In the genomic region with DNA sequence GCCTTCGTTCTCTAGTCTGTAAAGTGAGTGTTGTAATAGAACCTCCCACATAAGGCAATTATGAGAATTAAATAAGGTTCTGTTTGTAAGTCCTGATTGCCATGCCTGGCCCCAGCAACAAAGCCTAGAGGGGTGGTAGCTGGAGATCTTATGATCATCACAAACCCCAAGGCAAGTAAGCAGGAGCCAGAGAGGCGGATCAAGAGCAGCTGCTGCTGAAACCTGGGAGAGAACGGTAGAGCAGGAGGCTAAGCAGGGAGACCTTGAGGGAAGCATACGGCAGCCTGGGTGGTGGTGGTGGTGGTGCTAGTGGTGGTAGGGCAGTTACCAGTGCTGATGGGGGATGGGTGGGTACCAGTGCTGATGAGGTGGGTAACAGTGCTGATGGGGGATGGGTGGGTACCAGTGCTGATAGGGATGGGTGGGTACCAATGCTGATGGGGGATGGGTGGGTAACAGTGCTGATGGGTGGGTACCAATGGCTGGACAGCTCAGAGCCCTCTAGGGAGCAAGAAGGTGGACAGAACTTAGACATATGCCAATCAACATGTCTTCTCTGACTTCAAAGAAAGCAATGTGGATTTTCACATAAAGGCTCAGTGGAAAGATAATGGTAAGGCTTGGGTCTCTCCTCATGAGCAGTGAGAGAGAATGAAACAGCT, we compare ENCODE assay signal across 15 mouse cellular contexts. TPM values are rescaled to one million over a fixed set of nuclear protein-coding genes. Genes with fewer than 3 reads are reported as not detected.
DNase-seq lines count a peak whose midpoint lies in the region; ATAC-seq and TF ChIP-seq lines count a peak whose summit lies in the region.
"Had no signal": no experiment of that assay in that cellular context is flagged by ENCODE, and none has a peak within 500 bp of the region (broad histone marks: within the 10 kb centered on the region; RNA-seq: fewer than 3 reads in every experiment).

No protein-coding gene starts in this region.

- ATAC-seq in forebrain, embryonic 14.5 days: peak; percentile 35; the same call in 1 of the 2 replicates
- ATAC-seq in forebrain, postnatal 0 days: no peak
- no peak for ATAC-seq in G1E (ENCODE audit: extremely low read depth, insufficient number of reproducible peaks, low FRiP score, poor library complexity, severe bottlenecking)
- ATAC-seq in liver, embryonic 12.5 days: peak; percentile 50
- ATAC-seq in megakaryocyte-erythroid progenitor cell, adult 5-6 weeks (replicated peaks; ENCODE audit: low FRiP score, low TSS enrichment, poor library complexity, severe bottlenecking): no peak

- H3K27me3 ChIP-seq in forebrain, embryonic 14.5 days (replicated peaks; ENCODE audit: control insufficient read depth, insufficient read depth, low read length): no peaks in the 10 kb centered on the region
- no peaks in the 10 kb centered on the region for H3K27me3 ChIP-seq in forebrain, postnatal 0 days (ENCODE audit: insufficient read depth, low read length)
- H3K27me3 ChIP-seq in G1E (ENCODE audit: insufficient read depth, low read length): no peaks in the 10 kb centered on the region; the same call in 1 of the 2 replicates
- H3K27me3 ChIP-seq in liver, embryonic 12.5 days (replicated peaks): peaks cover 5% of the 10 kb centered on the region; the same call in 1 of the 2 replicates
- H3K27me3 ChIP-seq: CH12.LX; limb, embryonic 15.5 days had no signal

- H3K4me3 ChIP-seq in forebrain, embryonic 14.5 days (ENCODE audit: low read depth, low read length): no peak overlapping the region
- H3K4me3 ChIP-seq in forebrain, postnatal 0 days (ENCODE audit: low read depth, low read length): no peak overlapping the region
- no peak overlapping the region for H3K4me3 ChIP-seq in layer of hippocampus, adult 2 months
- H3K4me3 ChIP-seq in G1E (ENCODE audit: low read depth, low read length): peak overlapping the region; percentile 7; the same call in 1 of the 2 replicates
- H3K4me3 ChIP-seq in liver, embryonic 12.5 days: no peak overlapping the region
- H3K4me3 ChIP-seq: limb, embryonic 15.5 days had no signal

- 0 out of 2 replicates have a peak, but pooled peaks cover 6% of the 10 kb centered on the region for H3K4me1 ChIP-seq in forebrain, embryonic 14.5 days (ENCODE audit: control insufficient read depth, insufficient read depth, low read length)
- H3K4me1 ChIP-seq in forebrain, postnatal 0 days (ENCODE audit: insufficient read depth): no peaks in the 10 kb centered on the region; the same call in 1 of the 2 replicates
- H3K4me1 ChIP-seq in G1E (ENCODE audit: insufficient read depth, low read depth, low read length): peaks cover 71% of the 10 kb centered on the region
- peaks cover 58% of the 10 kb centered on the region for H3K4me1 ChIP-seq in liver, embryonic 12.5 days
- H3K4me1 ChIP-seq: limb, embryonic 15.5 days had no signal

- H3K4me2 ChIP-seq in forebrain, embryonic 14.5 days (ENCODE audit: low read length): no peak overlapping the region
- H3K4me2 ChIP-seq in forebrain, postnatal 0 days (ENCODE audit: low read depth): no peak overlapping the region
- peak overlapping the region; percentile 60 for H3K4me2 ChIP-seq in liver, embryonic 12.5 days
- H3K4me2 ChIP-seq: limb, embryonic 15.5 days had no signal

- WGBS in forebrain, embryonic 14.5 days: 79% methylated on average over 4 of the region's 4 CpGs
- WGBS in forebrain, postnatal 0 days: 81% methylated on average over 4 of the region's 4 CpGs
- 73% methylated on average over 4 of the region's 4 CpGs for WGBS in liver, embryonic 12.5 days (ENCODE audit: insufficient replicate concordance)

- DNase-seq in forebrain, embryonic 14.5 days (ENCODE audit: low spot score): no peak
- no peak for DNase-seq in forebrain, postnatal 0 days
- no peak for DNase-seq in layer of hippocampus, adult 2 months (ENCODE audit: low spot score in 2 of 2)
- DNase-seq in layer of hippocampus, postnatal 14 days (ENCODE audit: low spot score in 2 of 2): no peak
- no peak for DNase-seq in G1E (ENCODE audit: low spot score)
- DNase-seq in right cerebral cortex, postnatal 25 days: no peak

- H3K9ac ChIP-seq in forebrain, embryonic 14.5 days (ENCODE audit: low read length): no peak overlapping the region
- no peak overlapping the region for H3K9ac ChIP-seq in forebrain, postnatal 0 days
- H3K9ac ChIP-seq in liver, embryonic 12.5 days: peak overlapping the region; percentile 29; the same call in 1 of the 2 replicates
- H3K9ac ChIP-seq: limb, embryonic 15.5 days had no signal

- TF ChIP-seq CTCF in forebrain, postnatal 0 days (IDR thresholded peaks at IDR 0.05; ENCODE audit: low read depth): no peak
- TF ChIP-seq CTCF in layer of hippocampus, adult 2 months (conservative IDR thresholded peaks at IDR 0.05): no peak
- no peak for TF ChIP-seq CTCF in G1E (IDR thresholded peaks at IDR 0.05; ENCODE audit: low read depth, low read length)

- no peak overlapping the region for H3K27ac ChIP-seq in forebrain, embryonic 14.5 days (ENCODE audit: low read depth, low read length)
- no peak overlapping the region for H3K27ac ChIP-seq in forebrain, postnatal 0 days (ENCODE audit: low read depth, low read length)
- H3K27ac ChIP-seq in layer of hippocampus, adult 2 months: peak overlapping the region; percentile 60
- peak overlapping the region; percentile 96 for H3K27ac ChIP-seq in liver, embryonic 12.5 days
- H3K27ac ChIP-seq: limb, embryonic 15.5 days had no signal

- H3K9me3 ChIP-seq in forebrain, embryonic 14.5 days (replicated peaks; ENCODE audit: control insufficient read depth, low read length): no peaks in the 10 kb centered on the region
- no peaks in the 10 kb centered on the region for H3K9me3 ChIP-seq in forebrain, postnatal 0 days (ENCODE audit: low read length)
- peaks cover 11% of the 10 kb centered on the region for H3K9me3 ChIP-seq in G1E (replicated peaks)
- no peaks in the 10 kb centered on the region for H3K9me3 ChIP-seq in liver, embryonic 12.5 days (replicated peaks)
- H3K9me3 ChIP-seq: limb, embryonic 15.5 days had no signal

- no peaks in the 10 kb centered on the region for H3K36me3 ChIP-seq in forebrain, embryonic 14.5 days (ENCODE audit: control insufficient read depth, insufficient read depth, low read length)
- no peaks in the 10 kb centered on the region for H3K36me3 ChIP-seq in forebrain, postnatal 0 days (ENCODE audit: insufficient read depth)
- H3K36me3 ChIP-seq in G1E (replicated peaks): no peaks in the 10 kb centered on the region
- H3K36me3 ChIP-seq in liver, embryonic 12.5 days: no peaks in the 10 kb centered on the region
- H3K36me3 ChIP-seq: limb, embryonic 15.5 days had no signal

RNA-seq across cellular contexts. Expression of gene Erv3, which starts 32.4 kb away (rescaled TPM):
- polyA plus RNA-seq in forebrain, embryonic 14.5 days (2014; fragmentation: Nextera tagmentation; extraction: Ambion mirVana): not detected in 2 replicates
- not detected in 2 replicates for total RNA-seq in forebrain, postnatal 0 days (2014; rRNA removed)
- 0.06 TPM in 1 of 2 replicates, not detected in the other for polyA plus RNA-seq in forebrain, postnatal 0 days (2015; fragmentation: Nextera tagmentation; extraction: Ambion mirVana)
- total RNA-seq in layer of hippocampus, adult 2 months (2021): under 1 TPM in 1 of 2 experiments, not detected in 1; 0.12 TPM
- total RNA-seq in layer of hippocampus, postnatal 14 days (2021): under 1 TPM in 1 of 2 experiments, not detected in 1; 0.14 TPM
- total RNA-seq in G1E (2014; fragmentation: Nextera tagmentation) (393 and 534 TPM in 2 replicates), G1E (2017) (60.3 and 62.5 TPM in 2 replicates)
- 5.2 and 5.9 TPM in 2 replicates for polyA plus RNA-seq in G1E (2012)
- polyA plus RNA-seq in liver, embryonic 12.5 days (2016; fragmentation: Nextera tagmentation; extraction: Ambion mirVana): not detected in 2 replicates
- not detected in 2 replicates for total RNA-seq in megakaryocyte-erythroid progenitor cell, adult 5-6 weeks (2014; fragmentation: Nextera tagmentation)
- total RNA-seq in megakaryocyte-erythroid progenitor cell, adult 5-6 weeks (2017): not detected in 2 replicates
- total RNA-seq: adrenal gland, adult 2 months; CH12.LX; heart, postnatal 4 days; midbrain, postnatal 0 days had no signal
- polyA plus RNA-seq: adrenal gland, adult 2 months; heart, embryonic 14.5 days; limb, embryonic 15.5 days; midbrain, postnatal 0 days; neural tube, embryonic 11.5 days had no signal

Comparison
In these comparisons a context has a peak if more than half of its experiments do, and no peak if none do; other contexts are left out.
1. ATAC-seq: peak in forebrain, embryonic 14.5 days (single experiment) and liver, embryonic 12.5 days (single experiment); none in forebrain, postnatal 0 days (single experiment), G1E (single experiment) and megakaryocyte-erythroid progenitor cell, adult 5-6 weeks (single experiment).
2. H3K27ac ChIP-seq: peak in layer of hippocampus, adult 2 months (single experiment) and liver, embryonic 12.5 days (single experiment); none in forebrain, embryonic 14.5 days (single experiment) and forebrain, postnatal 0 days (single experiment).
3. RNA of gene Erv3, which starts 32.4 kb away (total RNA-seq): 60.3 to 534 TPM in G1E; 0.14 TPM in layer of hippocampus, postnatal 14 days, 0.12 TPM in layer of hippocampus, adult 2 months, not detected in forebrain, postnatal 0 days and not detected in megakaryocyte-erythroid progenitor cell, adult 5-6 weeks; every median in the first group is over 10 times any median in the second.